Mouse (Mus musculus) kidney, adult 2 months (tissue): Measurements from ENCODE around the gene Polr2m.

Experiments used
- CTCF ChIP-seq: fragments of 200-500 bp; conservative IDR thresholded peaks from 2 replicates; pipeline ENCODE4 v1.5.1; 2011; ENCODE audit warnings: low read depth, mild to moderate bottlenecking, control low read depth, low read length, moderate library complexity, mixed read lengths; ENCODE audit not compliant: insufficient read depth, insufficient read length
- POLR2A ChIP-seq: fragments of 200-500 bp; IDR thresholded peaks from one replicate; pipeline ENCODE4 v1.6.1; 2011; ENCODE audit warnings: low read depth, low read length, control low read depth

DNA sequence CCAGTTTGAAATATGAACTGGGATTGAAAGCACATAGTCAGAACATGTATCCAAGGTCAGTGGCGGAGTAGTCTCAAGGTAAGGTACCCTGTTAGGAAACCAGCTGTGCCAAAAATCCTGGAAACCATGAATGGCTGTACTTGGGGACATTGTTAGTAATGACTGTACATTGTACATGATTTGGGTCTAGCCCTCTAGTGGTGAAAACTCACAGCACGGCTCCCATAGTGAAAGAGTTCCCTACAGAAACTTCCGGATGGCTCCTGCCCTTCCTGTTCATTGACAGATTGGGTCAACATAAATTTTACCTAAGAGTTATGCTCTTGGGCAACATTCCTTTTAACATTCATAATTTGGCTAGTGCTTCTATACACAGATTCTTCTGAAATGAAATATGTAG is 19.6 kb downstream of the Polr2m start:
- 0 out of 2 replicates have a peak, but pooled peaks have one; percentile 27 for TF ChIP-seq CTCF
- TF ChIP-seq POLR2A, result no peak
